Mouse (Mus musculus): ENCODE measurements around the gene Gpc6.

DNA sequence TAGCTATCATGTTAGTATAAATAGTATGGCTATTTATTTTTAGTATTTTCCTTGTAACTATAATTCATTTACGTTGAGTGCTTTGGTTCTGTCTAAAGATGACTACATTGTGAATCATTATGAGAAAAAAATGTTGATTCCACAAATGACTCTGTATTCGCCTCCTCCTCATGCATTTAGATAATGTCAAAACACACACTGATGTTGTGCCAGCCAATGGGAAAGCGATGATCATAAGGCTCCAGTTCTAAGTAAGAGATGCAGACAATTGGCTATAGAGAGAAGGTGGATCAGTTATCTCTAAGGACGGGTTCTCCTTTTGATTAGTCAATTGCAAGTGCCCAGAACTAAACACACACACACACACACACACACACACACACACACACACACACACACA lies 181.8 kb downstream of the Gpc6 start:
- TF ChIP-seq POLR2A (IDR thresholded peaks at IDR 0.05; ENCODE audit: borderline replicate concordance, low read depth, low read length) (no peak), CTCF (IDR thresholded peaks at IDR 0.05; ENCODE audit: low read depth, low read length) (no peak)

All from bone marrow macrophage, adult 2 months (primary cell).